Mouse (Mus musculus): ENCODE data around the gene Ptges3l.

GRCm38 (mm10) chr11:101452093-101452774 lies 27.1 kb upstream of the Ptges3l start:
- TF ChIP-seq CTCF (IDR thresholded peaks at IDR 0.05; ENCODE audit: low read depth, low read length), result no peak
- no peak for TF ChIP-seq TAL1 (conservative IDR thresholded peaks at IDR 0.05; ENCODE audit: low read depth, low read length)
- no peak for TF ChIP-seq GATA1 (IDR thresholded peaks at IDR 0.05; ENCODE audit: borderline replicate concordance, low read length)
- no peak for TF ChIP-seq GATA2 (IDR thresholded peaks at IDR 0.05; ENCODE audit: borderline replicate concordance, low read depth, low read length)
- TF ChIP-seq POLR2AphosphoS5 (IDR thresholded peaks at IDR 0.05; ENCODE audit: insufficient replicate concordance, low read depth, low read length), result no peak

Measured in G1E (cell line).